Mouse (Mus musculus) liver, embryonic 14.5 days (tissue): ENCODE results near the gene Map2k5. TPM values are rescaled to one million over a fixed set of nuclear protein-coding genes. Genes with fewer than 3 reads are reported as not detected.

ENCODE experiments used
- ATAC-seq: fragments of 200-750 bp; cut with Nextera tagmentation; 2 replicates; pipeline ENCODE4 v1.8.0; 2017; ENCODE audit warnings: moderate number of reproducible peaks, mild to moderate bottlenecking, moderate library complexity; ENCODE audit not compliant: insufficient read depth
- DNase-seq, 3 experiments: peaks; one replicate each; pipeline ENCODE4 v3.0.0-alpha.2; 2012 to 2013; ENCODE audit warnings: low read depth in 3 of 3, low spot score in 3 of 3
- H3K27ac ChIP-seq: fragments of 300-500 bp; sonication (generic); 2 replicates; pipeline ENCODE4 v1.5.1; 2014; ENCODE audit warnings: moderate library complexity, mild to moderate bottlenecking, control low read depth, inconsistent platforms
- H3K27me3 ChIP-seq: fragments of 300-500 bp; sonication (generic); 2 replicates; pipeline ENCODE4 v1.6.1; 2014; ENCODE audit warnings: mild to moderate bottlenecking, low read length, moderate library complexity; ENCODE audit not compliant: control insufficient read depth, insufficient read depth
- H3K36me3 ChIP-seq: fragments of 300-500 bp; sonication (generic); replicated peaks from 2 replicates; pipeline ENCODE4 v1.6.1; 2014; ENCODE audit warnings: low read depth; ENCODE audit not compliant: control insufficient read depth, insufficient read depth
- H3K4me1 ChIP-seq, 2 experiments: fragments of 200-500 bp in 1 of 2; fragments of 300-500 bp in 1 of 2; sonication (generic) in 1 of 2; replicated peaks; 2 replicates each; pipeline ENCODE4 v1.6.1; 2012 to 2014; ENCODE audit warnings: antibody characterized with exemption in 1 of 2, inconsistent platforms in 1 of 2, low read length in 1 of 2; ENCODE audit not compliant: control insufficient read depth in 2 of 2, insufficient read depth in 2 of 2
- H3K4me2 ChIP-seq: fragments of 300-500 bp; sonication (generic); 2 replicates; pipeline ENCODE4 v1.6.1; 2014; ENCODE audit warnings: low read depth, mild to moderate bottlenecking, control low read depth, moderate library complexity
- H3K4me3 ChIP-seq, 2 experiments: fragments of 200-500 bp in 1 of 2; fragments of 300-500 bp in 1 of 2; sonication (generic) in 1 of 2; 2 replicates each; pipeline ENCODE4 v1.5.1; 2012 to 2014; ENCODE audit warnings: low read depth in 2 of 2, low read length in 2 of 2, mild to moderate bottlenecking in 2 of 2, control low read depth in 1 of 2, inconsistent platforms in 1 of 2, moderate library complexity in 1 of 2; ENCODE audit not compliant: insufficient read depth in 1 of 2
- H3K9ac ChIP-seq: fragments of 300-500 bp; sonication (generic); replicated peaks from 2 replicates; pipeline ENCODE4 v1.6.1; 2014; ENCODE audit warnings: mild to moderate bottlenecking, control low read depth, moderate library complexity
- H3K9me3 ChIP-seq: fragments of 300-500 bp; sonication (generic); 2 replicates; pipeline ENCODE4 v1.6.1; 2016; ENCODE audit warnings: low read length, mixed read lengths; ENCODE audit not compliant: control insufficient read depth
- CTCF ChIP-seq: IDR thresholded peaks from 2 replicates; pipeline ENCODE4 v1.5.1; 2016; ENCODE audit warnings: antibody characterized with exemption, low read depth, control low read depth
- EP300 ChIP-seq: IDR thresholded peaks from 2 replicates; pipeline ENCODE4 v1.6.1; 2016; ENCODE audit warnings: antibody characterized with exemption, low read depth
- WGBS: fragments of 180-500 bp; shearing (Covaris S2); extraction: QIAGEN DNeasy Blood & Tissue Kit; methylation state at CpG from one replicate; pipeline ENCODE4 v1.1.7; 2014; ENCODE audit not compliant: insufficient replicate concordance; 5-methylcytosine and 5-hydroxymethylcytosine counted together
- polyA plus RNA-seq, 2 experiments: library from polyadenylated mRNA; depleted of rRNA in 1 of 2; stranded (reverse) in 1 of 2; unstranded in 1 of 2; fragments of >200 nt; fragmentation: Nextera tagmentation in 1 of 2; extraction: Ambion mirVana in 1 of 2; gene quantifications; 2 replicates each; pipeline versions ENCODE4 v1.2.1 to v1.2.3; 2012 to 2014

Gene Map2k5
- polyA plus RNA-seq, 2 experiments, result 6.1 to 7.4 TPM

DNA sequence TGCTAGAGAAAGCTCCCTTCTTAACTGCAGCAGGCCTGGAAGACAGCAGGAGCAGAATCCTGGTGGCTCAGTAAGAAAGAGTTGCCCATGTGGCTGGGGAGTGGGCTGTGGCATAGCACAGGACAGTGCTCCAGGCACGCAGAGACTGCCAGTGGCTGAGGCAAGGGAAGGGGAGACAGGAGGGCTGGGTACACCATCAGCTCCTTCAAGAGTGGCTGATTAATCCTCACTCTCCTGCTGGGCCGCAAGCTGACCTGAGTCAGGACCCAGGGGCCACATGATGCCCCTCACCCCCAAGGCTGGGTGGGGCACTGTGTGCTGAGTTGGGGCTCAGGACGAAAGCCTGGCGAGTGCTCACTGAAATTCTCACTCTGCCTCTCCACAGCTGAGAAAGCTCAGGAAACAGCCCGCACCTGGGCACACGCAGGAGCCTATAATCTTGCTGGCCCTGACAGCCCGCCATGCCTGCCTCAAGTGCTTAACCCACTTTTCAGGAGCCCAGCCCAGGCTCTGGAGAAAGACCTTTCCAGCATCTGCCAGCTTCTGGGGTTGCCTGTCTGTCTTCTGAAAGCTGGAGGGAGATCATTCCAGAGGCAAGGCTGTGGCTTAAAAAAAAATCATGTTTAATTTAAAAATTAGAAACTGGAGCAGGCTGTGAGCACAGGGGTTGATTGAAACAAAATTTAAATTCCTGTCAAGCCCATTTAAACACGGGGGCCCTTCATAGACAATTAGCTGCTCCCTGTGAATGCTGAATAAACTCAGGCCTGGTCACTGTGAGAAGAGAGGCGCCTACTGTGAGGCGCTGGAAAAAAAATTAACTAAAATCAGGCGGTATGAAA lies 196.1 kb downstream of the Map2k5 start:
- no peaks in the 10 kb centered on the region for H3K27me3 ChIP-seq
- WGBS, result 74% methylated on average over 11 of the region's 11 CpGs

DNA sequence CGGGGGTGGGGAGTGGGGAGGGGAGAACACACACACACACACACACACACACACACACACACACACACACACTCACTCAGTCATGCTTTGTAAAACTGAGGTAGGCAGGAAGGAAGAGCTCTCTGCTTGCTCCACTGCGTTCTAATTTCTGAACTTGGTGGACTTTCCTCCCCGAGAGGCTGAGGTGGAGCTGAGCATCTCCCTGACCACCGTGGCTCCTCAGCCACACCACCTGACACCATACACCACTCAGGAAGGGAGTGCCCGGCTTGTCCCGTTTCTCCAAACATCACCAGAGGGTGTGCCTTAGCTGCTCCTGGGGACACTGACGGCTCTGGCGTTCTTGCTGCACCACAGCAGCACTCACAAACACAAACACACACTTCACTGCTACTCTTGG lies 199.4 kb downstream of the Map2k5 start:
- Histone ChIP-seq H3K9me3 (no peaks in the 10 kb centered on the region), H3K4me1 (no peaks in the 10 kb centered on the region), H3K27ac (no peak overlapping the region), H3K4me2 (no peak overlapping the region), H3K9ac (no peak overlapping the region), H3K27me3 (no peaks in the 10 kb centered on the region), H3K4me3 (no peak overlapping the region), H3K36me3 (no peaks in the 10 kb centered on the region)
- DNase-seq, result no peak
- TF ChIP-seq EP300, result no peak
- TF ChIP-seq CTCF, result no peak
- ATAC-seq, result no peak
- WGBS, result 63% methylated on average over 8 of the region's 8 CpGs

More for the DNA sequence above, 196.1 kb downstream of the Map2k5 start:
- no peak overlapping the region for H3K9ac ChIP-seq
- DNase-seq, result no peak
- H3K4me3 ChIP-seq, result no peak overlapping the region
- H3K9me3 ChIP-seq, result no peaks in the 10 kb centered on the region
- no peaks in the 10 kb centered on the region; a peak in 1 of 4 replicates for H3K4me1 ChIP-seq
- TF ChIP-seq EP300 (no peak), CTCF (no peak)
- ATAC-seq, result no peak
- H3K36me3 ChIP-seq, result no peaks in the 10 kb centered on the region
- H3K4me2 ChIP-seq, result no peak overlapping the region
- H3K27ac ChIP-seq, result no peak overlapping the region

DNA sequence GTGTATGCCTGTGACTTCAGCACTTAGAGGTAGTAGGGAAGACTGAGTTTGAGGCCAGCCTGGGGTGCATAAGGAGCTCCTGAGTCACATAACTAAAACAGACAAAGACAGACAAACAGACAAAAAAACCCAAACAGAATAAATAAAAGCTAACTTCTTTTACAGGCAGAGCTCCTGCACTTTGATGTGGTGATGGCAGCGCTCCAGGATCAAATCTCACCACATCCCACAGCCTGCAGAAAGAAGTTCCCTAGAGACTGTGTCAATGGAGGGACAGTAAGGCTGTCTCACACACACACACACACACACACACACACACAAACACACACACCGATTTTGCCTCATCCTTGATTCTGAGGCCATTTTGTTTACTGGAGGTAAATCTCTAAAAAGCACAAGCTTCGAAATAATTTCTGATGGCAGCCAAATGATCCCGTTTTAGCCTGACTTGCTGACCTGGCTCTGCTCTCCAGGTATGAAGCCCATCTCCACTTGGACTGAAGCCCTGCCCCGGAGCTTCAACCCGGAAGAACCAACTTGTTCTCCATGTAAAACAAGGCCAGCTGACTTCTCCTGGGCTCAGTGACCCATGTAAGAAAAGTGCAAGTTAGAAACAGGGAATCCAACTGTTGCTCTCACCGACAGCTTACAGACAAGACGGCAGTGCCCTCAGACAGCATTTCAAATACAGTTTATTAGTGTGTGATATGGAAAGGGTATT lies 203.5 kb downstream of the Map2k5 start:
- no peak overlapping the region for H3K9ac ChIP-seq
- WGBS, result 71% methylated on average over 8 of the region's 8 CpGs
- ATAC-seq (no peak), DNase-seq (no peak)
- H3K27ac ChIP-seq, result no peak overlapping the region
- TF ChIP-seq CTCF (no peak), EP300 (no peak)
- no peaks in the 10 kb centered on the region for H3K36me3 ChIP-seq
- no peaks in the 10 kb centered on the region for H3K4me1 ChIP-seq
- no peaks in the 10 kb centered on the region for H3K9me3 ChIP-seq
- no peak overlapping the region for H3K4me2 ChIP-seq
- H3K4me3 ChIP-seq, result no peak overlapping the region
- no peaks in the 10 kb centered on the region for H3K27me3 ChIP-seq

DNA sequence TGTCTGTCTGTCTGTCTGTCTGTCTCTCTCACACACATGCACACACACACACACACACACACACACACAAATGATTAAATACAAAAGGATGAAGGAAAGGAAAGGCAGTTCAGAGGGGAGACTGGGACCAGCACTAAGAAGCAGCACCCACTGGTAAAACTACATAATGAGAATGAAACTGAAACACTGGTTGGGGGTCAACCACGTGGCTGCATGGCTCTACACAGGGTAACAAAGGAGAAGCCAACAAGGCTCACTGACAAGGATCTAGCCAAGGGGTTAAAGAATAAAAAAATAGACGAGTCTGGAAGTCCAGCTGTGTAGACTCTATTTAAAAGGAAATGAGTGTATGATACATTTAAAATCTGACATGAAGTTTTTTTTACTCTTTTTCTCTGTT lies 205.8 kb downstream of the Map2k5 start:
- Histone ChIP-seq H3K27ac (no peak overlapping the region), H3K4me1 (no peaks in the 10 kb centered on the region), H3K4me3 (no peak overlapping the region), H3K27me3 (no peaks in the 10 kb centered on the region), H3K9ac (no peak overlapping the region), H3K9me3 (no peaks in the 10 kb centered on the region), H3K36me3 (no peaks in the 10 kb centered on the region), H3K4me2 (no peak overlapping the region)
- DNase-seq (no peak), ATAC-seq (no peak)
- 36% methylated on average over 2 of the region's 2 CpGs for WGBS
- TF ChIP-seq CTCF (no peak), EP300 (no peak)

DNA sequence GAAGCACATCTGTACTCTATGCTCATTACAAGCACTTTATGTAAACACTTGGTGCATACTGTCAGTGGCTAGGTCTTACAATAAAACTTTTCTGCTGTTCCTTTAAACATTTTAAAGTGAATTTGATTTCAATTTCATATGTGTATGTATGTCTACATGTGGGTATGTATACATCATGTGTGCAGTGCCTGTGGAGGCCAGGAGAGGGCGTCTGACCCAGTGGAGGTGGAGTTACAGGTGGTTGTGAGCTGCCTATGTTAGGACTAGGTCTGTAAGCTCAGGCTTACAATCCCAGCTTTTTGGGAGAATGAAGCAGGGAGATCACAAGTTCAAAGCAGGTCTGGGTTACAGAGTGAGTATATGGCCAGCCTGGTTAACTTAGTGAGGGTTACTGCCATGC lies 208.6 kb downstream of the Map2k5 start:
- Histone ChIP-seq H3K4me2 (no peak overlapping the region), H3K9me3 (no peaks in the 10 kb centered on the region), H3K27me3 (no peaks in the 10 kb centered on the region), H3K36me3 (no peaks in the 10 kb centered on the region), H3K4me3 (no peak overlapping the region), H3K9ac (no peak overlapping the region), H3K4me1 (no peaks in the 10 kb centered on the region), H3K27ac (no peak overlapping the region)
- ATAC-seq (no peak), DNase-seq (no peak)
- WGBS, result 52% methylated on average over 1 of the region's 1 CpGs
- TF ChIP-seq EP300 (no peak), CTCF (peak; percentile 17; the same call in 1 of the 2 replicates)
